Mouse (Mus musculus): ENCODE data around the gene Vps11. TPM values are rescaled to one million over a fixed set of nuclear protein-coding genes. Genes with fewer than 3 reads are reported as not detected.
"Not testable (repeated sequence)": the region's sequence is repeated elsewhere in the genome, so short reads cannot be mapped to it uniquely, and the experiment has no call there.

The Vps11 gene
- 58.4 and 60.9 TPM in 2 replicates for polyA plus RNA-seq (2012; rRNA removed)

GRCm38 (mm10) chr9:44361190-44361917 is at the start of gene Vps11:
TSS of gene Vps11 (minus strand) at chr9:44361670.
- WGBS = under 1% methylated on average over 44 of the region's 44 CpGs
- no peak for TF ChIP-seq CTCF (IDR thresholded peaks at IDR 0.05; ENCODE audit: borderline replicate concordance, insufficient read depth, low read depth, low read length)
- peak; percentile 97 for TF ChIP-seq POLR2A (IDR thresholded peaks at IDR 0.05; ENCODE audit: borderline replicate concordance, insufficient read depth, low read length)
- Histone ChIP-seq H3K4me1 (ENCODE audit: control insufficient read depth, insufficient read depth, low read length) (0 out of 2 replicates have a peak, but pooled peaks cover 4% of the 10 kb centered on the region), H3K4me3 (replicated peaks; ENCODE audit: insufficient read depth, low read depth, low read length) (peak within 1 kb of the TSS; percentile 92), H3K27ac (ENCODE audit: insufficient read depth, low read length) (0 out of 2 replicates have a peak within 1 kb of the TSS, but pooled peaks have one; percentile 21), H3K27me3 (ENCODE audit: control insufficient read depth, insufficient read depth, low read length) (no peaks in the 10 kb centered on the region)
- DNase-seq = peak; percentile 92 to 94

- Histone ChIP-seq H3K4me3 (replicated peaks; ENCODE audit: insufficient read depth, low read depth, low read length) (no peak overlapping the region), H3K27me3 (ENCODE audit: control insufficient read depth, insufficient read depth, low read length) (no peaks in the 10 kb centered on the region), H3K4me1 (ENCODE audit: control insufficient read depth, insufficient read depth, low read length) (no peaks in the 10 kb centered on the region), H3K27ac (ENCODE audit: insufficient read depth, low read length) (no peak overlapping the region)
- no peak for TF ChIP-seq POLR2A (IDR thresholded peaks at IDR 0.05; ENCODE audit: borderline replicate concordance, insufficient read depth, low read length)
- TF ChIP-seq CTCF (IDR thresholded peaks at IDR 0.05; ENCODE audit: borderline replicate concordance, insufficient read depth, low read depth, low read length) = no peak
- 65% methylated on average over 2 of the region's 2 CpGs for WGBS
- DNase-seq = no peak
Observed at GRCm38 (mm10) chr9:44410647-44411336, 49.3 kb upstream of the Vps11 start.

- 79% methylated on average over 9 of the region's 9 CpGs for WGBS
- not testable (repeated sequence) for H3K27me3 ChIP-seq (ENCODE audit: control insufficient read depth, insufficient read depth, low read length); DNase-seq; H3K4me3 ChIP-seq (replicated peaks; ENCODE audit: insufficient read depth, low read depth, low read length); H3K4me1 ChIP-seq (ENCODE audit: control insufficient read depth, insufficient read depth, low read length); H3K27ac ChIP-seq (ENCODE audit: insufficient read depth, low read length)
Observed at GRCm38 (mm10) chr9:44408693-44409092, 47.2 kb upstream of the Vps11 start.

GRCm38 (mm10) chr9:44407752-44408097 is 46.3 kb upstream of the Vps11 start:
- no peaks in the 10 kb centered on the region for H3K27me3 ChIP-seq (ENCODE audit: control insufficient read depth, insufficient read depth, low read length)
- WGBS = under 1% methylated on average over 24 of the region's 24 CpGs
- H3K27ac ChIP-seq (ENCODE audit: insufficient read depth, low read length) = 0 out of 2 replicates have a peak overlapping the region, but pooled peaks have one; percentile 3
- H3K4me3 ChIP-seq (replicated peaks; ENCODE audit: insufficient read depth, low read depth, low read length) = peak overlapping the region; percentile 96
- no peak for DNase-seq
- TF ChIP-seq POLR2A (IDR thresholded peaks at IDR 0.05; ENCODE audit: borderline replicate concordance, insufficient read depth, low read length) (no peak), CTCF (IDR thresholded peaks at IDR 0.05; ENCODE audit: borderline replicate concordance, insufficient read depth, low read depth, low read length) (no peak)
- H3K4me1 ChIP-seq (ENCODE audit: control insufficient read depth, insufficient read depth, low read length) = no peaks in the 10 kb centered on the region

GRCm38 (mm10) chr9:44406906-44407751 is 45.7 kb upstream of the Vps11 start, which contains the start of the genes Rps25 and Trappc4:
TSS of gene Rps25 (plus strand) at chr9:44407139.
TSS of gene Trappc4 (minus strand) at chr9:44407600.
- Histone ChIP-seq H3K4me1 (ENCODE audit: control insufficient read depth, insufficient read depth, low read length) (no peaks in the 10 kb centered on the region), H3K27me3 (ENCODE audit: control insufficient read depth, insufficient read depth, low read length) (no peaks in the 10 kb centered on the region), H3K27ac (ENCODE audit: insufficient read depth, low read length) (peak within 1 kb of the TSS; percentile 74), H3K4me3 (replicated peaks; ENCODE audit: insufficient read depth, low read depth, low read length) (peak within 1 kb of the TSS; percentile 96)
- 1% methylated on average over 51 of the region's 51 CpGs for WGBS
- peak; percentile 43; the same call in 1 of the 2 replicates for TF ChIP-seq POLR2A (IDR thresholded peaks at IDR 0.05; ENCODE audit: borderline replicate concordance, insufficient read depth, low read length)
- TF ChIP-seq CTCF (IDR thresholded peaks at IDR 0.05; ENCODE audit: borderline replicate concordance, insufficient read depth, low read depth, low read length) = no peak
- DNase-seq = peak; percentile 92 to 95

GRCm38 (mm10) chr9:44405011-44405410 is 43.5 kb upstream of the Vps11 start:
- Histone ChIP-seq H3K4me3 (replicated peaks; ENCODE audit: insufficient read depth, low read depth, low read length) (no peak overlapping the region), H3K4me1 (ENCODE audit: control insufficient read depth, insufficient read depth, low read length) (no peaks in the 10 kb centered on the region), H3K27me3 (ENCODE audit: control insufficient read depth, insufficient read depth, low read length) (no peaks in the 10 kb centered on the region), H3K27ac (ENCODE audit: insufficient read depth, low read length) (no peak overlapping the region)
- no peak for TF ChIP-seq CTCF (IDR thresholded peaks at IDR 0.05; ENCODE audit: borderline replicate concordance, insufficient read depth, low read depth, low read length)
- no peak for TF ChIP-seq POLR2A (IDR thresholded peaks at IDR 0.05; ENCODE audit: borderline replicate concordance, insufficient read depth, low read length)
- WGBS = 92% methylated on average over 3 of the region's 3 CpGs
- no peak for DNase-seq

- Histone ChIP-seq H3K4me3 (replicated peaks; ENCODE audit: insufficient read depth, low read depth, low read length) (no peak overlapping the region), H3K27ac (ENCODE audit: insufficient read depth, low read length) (no peak overlapping the region), H3K4me1 (ENCODE audit: control insufficient read depth, insufficient read depth, low read length) (peaks cover 8% of the 10 kb centered on the region; the same call in 1 of the 2 replicates), H3K27me3 (ENCODE audit: control insufficient read depth, insufficient read depth, low read length) (no peaks in the 10 kb centered on the region)
- WGBS = 51% methylated on average over 4 of the region's 4 CpGs
- TF ChIP-seq CTCF (IDR thresholded peaks at IDR 0.05; ENCODE audit: borderline replicate concordance, insufficient read depth, low read depth, low read length) (no peak), POLR2A (IDR thresholded peaks at IDR 0.05; ENCODE audit: borderline replicate concordance, insufficient read depth, low read length) (no peak)
- DNase-seq = peak in 1 of 2 experiments; percentile 12
Observed at GRCm38 (mm10) chr9:44401081-44401480, 39.6 kb upstream of the Vps11 start.
